ENCODE assay signal across 27 mouse cellular contexts in the genomic region with DNA sequence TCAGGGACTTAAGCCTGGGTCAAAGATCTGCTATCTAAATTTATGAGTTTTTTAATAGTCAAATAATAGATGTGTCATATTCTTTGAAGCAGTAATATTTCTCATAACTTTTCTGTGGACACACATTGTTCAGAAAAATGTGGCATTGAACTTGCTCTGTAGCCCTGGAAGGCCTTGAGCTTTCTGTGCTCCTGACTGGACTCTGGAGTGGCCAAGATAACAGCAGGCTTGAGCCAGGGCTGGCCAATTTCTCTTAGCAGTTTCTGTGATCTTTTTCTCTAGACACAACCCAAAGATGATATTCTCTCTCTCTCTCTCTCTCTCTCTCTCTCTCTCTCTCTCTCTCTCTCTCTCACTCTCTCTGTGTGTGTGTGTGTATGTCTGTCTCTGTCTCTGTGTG. TPM values are rescaled to one million over a fixed set of nuclear protein-coding genes. Genes with fewer than 3 reads are reported as not detected.
DNase-seq lines count a peak whose midpoint lies in the region; ATAC-seq lines count a peak whose summit lies in the region.
"Had no signal": no experiment of that assay in that cellular context is flagged by ENCODE, and none has a peak within 500 bp of the region (broad histone marks: within the 10 kb centered on the region; RNA-seq: fewer than 3 reads in every experiment).

No protein-coding gene starts in this region.

- H3K36me3 ChIP-seq in midbrain, embryonic 11.5 days (ENCODE audit: control insufficient read depth, insufficient read depth, low read length) = no peaks in the 10 kb centered on the region
- no peaks in the 10 kb centered on the region for H3K36me3 ChIP-seq in midbrain, embryonic 15.5 days (replicated peaks)
- no peaks in the 10 kb centered on the region for H3K36me3 ChIP-seq in hindbrain, embryonic 11.5 days (ENCODE audit: control insufficient read depth, insufficient read depth, low read length)
- H3K36me3 ChIP-seq: embryonic facial prominence, embryonic 10.5 days; embryonic facial prominence, embryonic 13.5 days; forebrain, embryonic 12.5 days; forebrain, embryonic 15.5 days; heart, embryonic 10.5 days; heart, embryonic 13.5 days; hindbrain, embryonic 13.5 days; intestine, embryonic 15.5 days had no signal

- peaks cover 9% of the 10 kb centered on the region; the same call in 1 of the 2 replicates for H3K4me1 ChIP-seq in midbrain, embryonic 11.5 days (ENCODE audit: control insufficient read depth, insufficient read depth, low read length)
- H3K4me1 ChIP-seq in midbrain, embryonic 15.5 days = peaks cover 16% of the 10 kb centered on the region
- 0 out of 2 replicates have a peak, but pooled peaks cover 3% of the 10 kb centered on the region for H3K4me1 ChIP-seq in hindbrain, embryonic 11.5 days (replicated peaks; ENCODE audit: control insufficient read depth, insufficient read depth, low read length)

- H3K9ac ChIP-seq in midbrain, embryonic 11.5 days (ENCODE audit: low read length) = no peak overlapping the region
- no peak overlapping the region for H3K9ac ChIP-seq in midbrain, embryonic 15.5 days
- no peak overlapping the region for H3K9ac ChIP-seq in hindbrain, embryonic 11.5 days (ENCODE audit: low read depth, low read length)
- H3K9ac ChIP-seq: embryonic facial prominence, embryonic 13.5 days; forebrain, embryonic 12.5 days; forebrain, embryonic 15.5 days; heart, embryonic 13.5 days; hindbrain, embryonic 13.5 days; intestine, embryonic 15.5 days had no signal

- no peak overlapping the region for H3K27ac ChIP-seq in midbrain, embryonic 11.5 days (ENCODE audit: low read depth, low read length)
- no peak overlapping the region for H3K27ac ChIP-seq in midbrain, embryonic 15.5 days
- H3K27ac ChIP-seq in hindbrain, embryonic 11.5 days (ENCODE audit: low read depth, low read length) = no peak overlapping the region
- H3K27ac ChIP-seq: embryonic facial prominence, embryonic 10.5 days; embryonic facial prominence, embryonic 13.5 days; forebrain, embryonic 12.5 days; forebrain, embryonic 15.5 days; heart, adult 2 months; heart, embryonic 10.5 days; heart, embryonic 13.5 days; hindbrain, embryonic 13.5 days; intestine, embryonic 15.5 days had no signal

- no peak overlapping the region for H3K4me2 ChIP-seq in midbrain, embryonic 11.5 days
- H3K4me2 ChIP-seq in midbrain, embryonic 15.5 days = no peak overlapping the region
- no peak overlapping the region for H3K4me2 ChIP-seq in hindbrain, embryonic 11.5 days (replicated peaks; ENCODE audit: low read depth, low read length)
- H3K4me2 ChIP-seq: embryonic facial prominence, embryonic 13.5 days; forebrain, embryonic 12.5 days; forebrain, embryonic 15.5 days; heart, embryonic 13.5 days; hindbrain, embryonic 13.5 days; intestine, embryonic 15.5 days had no signal

- H3K27me3 ChIP-seq in midbrain, embryonic 11.5 days (ENCODE audit: control insufficient read depth, insufficient read depth, low read length) = no peaks in the 10 kb centered on the region
- no peaks in the 10 kb centered on the region for H3K27me3 ChIP-seq in midbrain, embryonic 15.5 days (replicated peaks)
- H3K27me3 ChIP-seq in hindbrain, embryonic 11.5 days (ENCODE audit: control insufficient read depth, insufficient read depth, low read length) = no peaks in the 10 kb centered on the region
- H3K27me3 ChIP-seq: forebrain, embryonic 15.5 days; heart, embryonic 13.5 days; hindbrain, embryonic 13.5 days; intestine, embryonic 15.5 days had no signal

- no peaks in the 10 kb centered on the region for H3K9me3 ChIP-seq in midbrain, embryonic 11.5 days (ENCODE audit: control insufficient read depth, low read length)
- no peaks in the 10 kb centered on the region for H3K9me3 ChIP-seq in midbrain, embryonic 15.5 days
- H3K9me3 ChIP-seq in hindbrain, embryonic 11.5 days (ENCODE audit: control insufficient read depth, low read length) = no peaks in the 10 kb centered on the region
- H3K9me3 ChIP-seq: embryonic facial prominence, embryonic 10.5 days; embryonic facial prominence, embryonic 13.5 days; forebrain, embryonic 12.5 days; forebrain, embryonic 15.5 days; heart, embryonic 10.5 days; heart, embryonic 13.5 days; hindbrain, embryonic 13.5 days; intestine, embryonic 15.5 days had no signal

- H3K4me3 ChIP-seq in midbrain, embryonic 11.5 days (ENCODE audit: low read depth, low read length) = no peak overlapping the region
- H3K4me3 ChIP-seq in midbrain, embryonic 15.5 days = no peak overlapping the region
- no peak overlapping the region for H3K4me3 ChIP-seq in hindbrain, embryonic 11.5 days (ENCODE audit: low read depth, low read length)
- H3K4me3 ChIP-seq: embryonic facial prominence, embryonic 10.5 days; embryonic facial prominence, embryonic 13.5 days; erythroblast, embryonic 14.5 days; forebrain, embryonic 12.5 days; forebrain, embryonic 15.5 days; heart, adult 2 months; heart, embryonic 10.5 days; heart, embryonic 13.5 days; hindbrain, embryonic 13.5 days; intestine, embryonic 15.5 days had no signal

- peak; percentile 63 to 80 for DNase-seq in adrenal gland, adult (ENCODE audit: inconsistent age in 2 of 2, low spot score in 1 of 2)
- DNase-seq in adrenal gland, adult 8-10 months = no peak
- DNase-seq in adrenal gland, postnatal 14 days = peak; percentile 65
- DNase-seq in adrenal gland, postnatal 25 days = no peak
- peak; percentile 37 for DNase-seq in midbrain, embryonic 11.5 days (ENCODE audit: low spot score, missing footprints)
- peak; percentile 50 to 58 for DNase-seq in adrenal gland, postnatal 36 days
- DNase-seq in hindbrain, embryonic 11.5 days (ENCODE audit: low spot score) = no peak
- DNase-seq: cerebellum, adult 11-12 months; cerebellum, adult 8-10 months; cerebellum, postnatal 10 days; cerebellum, postnatal 36 days; embryo, embryonic 11 days; gastrocnemius, postnatal 25 days; heart, adult 2 months; heart, postnatal 14 days had no signal

- no peak for ATAC-seq in midbrain, embryonic 11.5 days (ENCODE audit: low FRiP score)
- ATAC-seq in midbrain, embryonic 15.5 days (replicated peaks) = no peak
- no peak for ATAC-seq in hindbrain, embryonic 11.5 days (ENCODE audit: low FRiP score)
- ATAC-seq: activated CD4-positive, CD25-positive, alpha-beta regulatory T cell, adult 4 months; forebrain, embryonic 15.5 days; hindbrain, embryonic 16.5 days; intestine, embryonic 15.5 days had no signal

RNA-seq across cellular contexts. Expression of a gene that starts 5.7 kb away (rescaled TPM):
- total RNA-seq in adrenal gland, adult 8-10 months (2022) = 100 to 1,000 TPM; 191 to 262 (median 238) TPM
- total RNA-seq in adrenal gland, postnatal 14 days (2021) = 257 TPM in 2 replicates
- total RNA-seq in adrenal gland, postnatal 25 days (2021) = 199 and 214 TPM in 2 replicates
- polyA plus RNA-seq in midbrain, embryonic 11.5 days (2014; fragmentation: Nextera tagmentation; extraction: Ambion mirVana) = 463 and 499 TPM in 2 replicates
- polyA plus RNA-seq in midbrain, embryonic 15.5 days (2015; fragmentation: Nextera tagmentation; extraction: Ambion mirVana) = 354 and 380 TPM in 2 replicates
- 100 to 1,000 TPM; 227 to 350 TPM for total RNA-seq in adrenal gland, postnatal 36 days (2021)
- 409 and 478 TPM in 2 replicates for polyA plus RNA-seq in hindbrain, embryonic 11.5 days (2014; fragmentation: Nextera tagmentation; extraction: Ambion mirVana)

RNA-seq across cellular contexts. Expression of a gene that starts 30.9 kb away (rescaled TPM):
- total RNA-seq in adrenal gland, adult 8-10 months (2022) = 10 to 100 TPM; 58.6 to 91.3 (median 75.3) TPM
- 38.0 and 50.4 TPM in 2 replicates for total RNA-seq in adrenal gland, postnatal 14 days (2021)
- 52.5 and 56.9 TPM in 2 replicates for total RNA-seq in adrenal gland, postnatal 25 days (2021)
- polyA plus RNA-seq in midbrain, embryonic 11.5 days (2014; fragmentation: Nextera tagmentation; extraction: Ambion mirVana) = 9.4 and 12.2 TPM in 2 replicates
- polyA plus RNA-seq in midbrain, embryonic 15.5 days (2015; fragmentation: Nextera tagmentation; extraction: Ambion mirVana) = 16.9 and 19.0 TPM in 2 replicates
- 10 to 100 TPM; 49.4 to 69.6 TPM for total RNA-seq in adrenal gland, postnatal 36 days (2021)
- 12.9 and 13.1 TPM in 2 replicates for polyA plus RNA-seq in hindbrain, embryonic 11.5 days (2014; fragmentation: Nextera tagmentation; extraction: Ambion mirVana)

RNA-seq across cellular contexts. Expression of a gene that starts 54.5 kb away (rescaled TPM):
- total RNA-seq in adrenal gland, adult 8-10 months (2022) = 100 to 1,000 TPM; 142 to 179 (median 157) TPM
- total RNA-seq in adrenal gland, postnatal 14 days (2021) = 104 and 113 TPM in 2 replicates
- 117 and 154 TPM in 2 replicates for total RNA-seq in adrenal gland, postnatal 25 days (2021)
- 27.6 and 32.0 TPM in 2 replicates for polyA plus RNA-seq in midbrain, embryonic 11.5 days (2014; fragmentation: Nextera tagmentation; extraction: Ambion mirVana)
- 22.2 and 28.1 TPM in 2 replicates for polyA plus RNA-seq in midbrain, embryonic 15.5 days (2015; fragmentation: Nextera tagmentation; extraction: Ambion mirVana)
- total RNA-seq in adrenal gland, postnatal 36 days (2021) = 100 to 1,000 TPM; 104 to 156 TPM
- polyA plus RNA-seq in hindbrain, embryonic 11.5 days (2014; fragmentation: Nextera tagmentation; extraction: Ambion mirVana) = 35.2 and 37.9 TPM in 2 replicates

Comparison
In these comparisons a context has a peak if more than half of its experiments do, and no peak if none do; other contexts are left out.
1. DNase-seq: peak in adrenal gland, adult (2 of 2), adrenal gland, postnatal 14 days (single experiment), midbrain, embryonic 11.5 days (single experiment) and adrenal gland, postnatal 36 days (2 of 2); none in adrenal gland, adult 8-10 months (single experiment), adrenal gland, postnatal 25 days (single experiment) and hindbrain, embryonic 11.5 days (single experiment).